Mouse (Mus musculus) olfactory bulb, adult 2 months (tissue): Measurements from ENCODE around the gene Gm21860.
"Not testable (repeated sequence)": the region's sequence is repeated elsewhere in the genome, so short reads cannot be mapped to it uniquely, and the experiment has no call there.

Experiments used
- CTCF ChIP-seq: fragments of 200-500 bp; IDR thresholded peaks from 2 replicates; pipeline ENCODE4 v1.5.1; 2012; ENCODE audit warnings: low read depth, mild to moderate bottlenecking, low read length, moderate library complexity; ENCODE audit not compliant: insufficient read depth
- POLR2A ChIP-seq: fragments of 200-500 bp; IDR thresholded peaks from 2 replicates; pipeline ENCODE4 v1.6.1; 2012; ENCODE audit warnings: mild to moderate bottlenecking, low read depth, low read length, moderate library complexity; ENCODE audit not compliant: insufficient read depth

- TF ChIP-seq CTCF, POLR2A: not testable (repeated sequence)
Measured at GRCm38 (mm10) chrY:90738841-90739530, 15.6 kb downstream of the Gm21860 start.
